Mouse (Mus musculus) neural tube, embryonic 11.5 days (tissue): ENCODE results near the gene Xpc. TPM values are rescaled to one million over a fixed set of nuclear protein-coding genes. Genes with fewer than 3 reads are reported as not detected.

Experiments
- ATAC-seq: fragments of 200-750 bp; cut with Nextera tagmentation; 2 replicates; pipeline ENCODE4 v1.8.0; 2017; ENCODE audit warnings: moderate number of reproducible peaks, mild to moderate bottlenecking, moderate TSS enrichment, moderate library complexity; ENCODE audit not compliant: insufficient read depth, low FRiP score, low TSS enrichment
- DNase-seq: peaks from one replicate; pipeline ENCODE4 v3.0.0-alpha.2; 2015; ENCODE audit warnings: low spot score
- H3K27ac ChIP-seq: fragments of 300-500 bp; sonication (generic); 2 replicates; pipeline ENCODE4 v1.5.1; 2014; ENCODE audit warnings: low read depth, mild to moderate bottlenecking, low read length
- H3K27me3 ChIP-seq: fragments of 300-500 bp; sonication (generic); 2 replicates; pipeline ENCODE4 v1.6.1; 2014; ENCODE audit warnings: mild to moderate bottlenecking, low read length, mixed read lengths; ENCODE audit not compliant: control insufficient read depth, insufficient read depth
- H3K36me3 ChIP-seq: fragments of 300-500 bp; sonication (generic); 2 replicates; pipeline ENCODE4 v1.6.1; 2014; ENCODE audit warnings: mild to moderate bottlenecking, low read length, moderate library complexity, mixed read lengths; ENCODE audit not compliant: control insufficient read depth, insufficient read depth
- H3K4me1 ChIP-seq: fragments of 300-500 bp; sonication (generic); 2 replicates; pipeline ENCODE4 v1.6.1; 2014; ENCODE audit warnings: low read length, mixed read lengths; ENCODE audit not compliant: control insufficient read depth, insufficient read depth
- H3K4me2 ChIP-seq: fragments of 300-500 bp; sonication (generic); 2 replicates; pipeline ENCODE4 v1.6.1; 2014; ENCODE audit warnings: low read depth, mild to moderate bottlenecking, moderate library complexity
- H3K4me3 ChIP-seq: fragments of 300-500 bp; sonication (generic); 2 replicates; pipeline ENCODE4 v1.5.1; 2014; ENCODE audit warnings: low read depth, low read length
- H3K9ac ChIP-seq: fragments of 300-500 bp; sonication (generic); 2 replicates; pipeline ENCODE4 v1.6.1; 2014; ENCODE audit warnings: mild to moderate bottlenecking, low read length
- H3K9me3 ChIP-seq: fragments of 300-500 bp; sonication (generic); 2 replicates; pipeline ENCODE4 v1.6.1; 2016; ENCODE audit warnings: low read length; ENCODE audit not compliant: control insufficient read depth
- WGBS: fragments of 180-500 bp; shearing (Covaris S2); extraction: QIAGEN DNeasy Blood & Tissue Kit; methylation state at CpG from one replicate; pipeline ENCODE4 v1.1.7; 2014; 5-methylcytosine and 5-hydroxymethylcytosine counted together
- polyA plus RNA-seq: library from polyadenylated mRNA; unstranded; fragments of >200 nt; fragmentation: Nextera tagmentation; extraction: Ambion mirVana; gene quantifications from 2 replicates; pipeline ENCODE4 v1.2.1, GENCODE M21; 2014

The Xpc gene
- polyA plus RNA-seq, 1 experiment from 2014 or later, result 23.9 TPM

DNA sequence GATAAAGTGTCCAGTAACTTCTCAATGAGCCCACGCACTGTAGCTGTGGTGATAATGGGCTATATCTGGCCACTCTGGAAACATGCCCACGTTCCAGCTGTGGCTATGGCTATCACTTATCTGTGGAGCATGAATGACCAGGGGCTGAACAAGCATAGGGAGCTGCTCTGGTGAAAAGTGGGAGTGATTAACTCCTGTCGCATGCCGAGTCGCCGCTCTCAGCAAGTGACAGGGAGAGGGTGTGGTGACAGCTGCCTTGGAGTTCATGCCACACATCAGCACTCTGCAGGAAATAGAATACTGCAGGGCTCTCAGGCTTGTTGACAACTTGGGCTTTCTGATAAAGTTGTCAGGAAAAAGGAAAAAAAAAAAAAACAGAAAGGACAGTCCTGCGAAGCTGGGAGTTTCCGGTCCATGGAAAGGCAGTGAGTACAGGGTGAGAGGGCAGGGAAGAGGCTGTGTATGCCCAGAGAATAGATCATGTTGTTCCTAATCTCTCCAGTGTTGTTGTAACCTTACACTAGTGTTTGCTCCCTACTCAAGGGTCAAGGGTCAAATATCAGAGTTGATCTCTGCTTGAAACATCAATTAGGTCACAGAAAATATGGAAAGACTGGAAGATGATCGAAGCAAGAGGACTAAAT, 30.7 kb upstream of the Xpc start:
- no peak overlapping the region for H3K4me2 ChIP-seq
- no peak overlapping the region for H3K4me3 ChIP-seq
- DNase-seq (no peak), ATAC-seq (no peak)
- no peak overlapping the region for H3K9ac ChIP-seq
- 65% methylated on average over 9 of the region's 9 CpGs for WGBS
- H3K9me3 ChIP-seq, result no peaks in the 10 kb centered on the region
- H3K36me3 ChIP-seq, result no peaks in the 10 kb centered on the region
- no peak overlapping the region for H3K27ac ChIP-seq
- no peaks in the 10 kb centered on the region for H3K4me1 ChIP-seq
- no peaks in the 10 kb centered on the region for H3K27me3 ChIP-seq

DNA sequence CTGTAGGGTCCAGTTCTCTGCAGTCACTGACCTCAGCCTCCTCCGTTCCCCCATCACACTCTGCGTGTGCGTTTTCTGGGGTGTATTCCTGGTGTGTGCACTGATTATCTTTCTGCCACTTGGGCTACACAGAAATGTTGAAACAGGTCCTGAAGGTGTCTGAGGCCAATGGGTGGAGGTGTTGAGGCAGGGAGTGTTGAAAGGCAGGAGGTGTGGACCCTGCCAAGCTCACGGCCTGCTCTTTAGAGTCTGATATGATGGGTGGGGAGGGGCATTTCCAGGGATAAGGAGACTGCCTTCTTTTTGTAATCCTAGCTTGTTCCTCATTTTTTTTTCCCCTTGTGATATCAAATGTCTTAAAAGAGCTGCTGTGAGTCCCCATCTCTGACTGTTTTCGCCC, 27.4 kb upstream of the Xpc start:
- H3K9me3 ChIP-seq, result no peaks in the 10 kb centered on the region
- no peak overlapping the region for H3K4me2 ChIP-seq
- H3K9ac ChIP-seq, result no peak overlapping the region
- no peaks in the 10 kb centered on the region for H3K4me1 ChIP-seq
- DNase-seq (no peak), ATAC-seq (no peak)
- no peaks in the 10 kb centered on the region for H3K36me3 ChIP-seq
- WGBS, result 82% methylated on average over 5 of the region's 5 CpGs
- H3K27ac ChIP-seq, result no peak overlapping the region
- H3K4me3 ChIP-seq, result no peak overlapping the region
- no peaks in the 10 kb centered on the region for H3K27me3 ChIP-seq

DNA sequence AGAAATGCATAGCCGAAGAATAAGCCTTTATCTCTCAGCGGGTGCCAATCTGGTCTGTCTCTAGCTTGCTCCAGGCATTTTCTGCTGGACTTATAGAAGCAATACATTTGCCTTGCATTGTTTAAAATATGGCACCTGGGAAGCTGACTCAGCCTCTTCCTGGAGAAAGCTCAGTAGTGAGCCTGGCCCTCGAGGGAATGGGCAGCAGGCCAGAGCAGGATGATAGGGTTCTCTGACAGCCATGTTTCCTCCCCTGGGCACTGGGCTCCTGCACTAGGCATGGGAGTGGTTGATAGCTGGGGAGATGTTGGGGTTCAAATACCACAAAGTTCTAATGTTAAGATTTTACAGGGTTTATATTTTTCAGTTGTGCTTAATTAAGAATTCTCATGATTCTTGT, 25.6 kb upstream of the Xpc start:
- ATAC-seq (no peak), DNase-seq (no peak)
- no peak overlapping the region for H3K4me2 ChIP-seq
- WGBS, result 77% methylated on average over 3 of the region's 3 CpGs
- H3K27ac ChIP-seq, result no peak overlapping the region
- H3K36me3 ChIP-seq, result no peaks in the 10 kb centered on the region
- H3K4me3 ChIP-seq, result no peak overlapping the region
- H3K9ac ChIP-seq, result no peak overlapping the region
- no peaks in the 10 kb centered on the region for H3K27me3 ChIP-seq
- H3K9me3 ChIP-seq, result no peaks in the 10 kb centered on the region
- H3K4me1 ChIP-seq, result no peaks in the 10 kb centered on the region

DNA sequence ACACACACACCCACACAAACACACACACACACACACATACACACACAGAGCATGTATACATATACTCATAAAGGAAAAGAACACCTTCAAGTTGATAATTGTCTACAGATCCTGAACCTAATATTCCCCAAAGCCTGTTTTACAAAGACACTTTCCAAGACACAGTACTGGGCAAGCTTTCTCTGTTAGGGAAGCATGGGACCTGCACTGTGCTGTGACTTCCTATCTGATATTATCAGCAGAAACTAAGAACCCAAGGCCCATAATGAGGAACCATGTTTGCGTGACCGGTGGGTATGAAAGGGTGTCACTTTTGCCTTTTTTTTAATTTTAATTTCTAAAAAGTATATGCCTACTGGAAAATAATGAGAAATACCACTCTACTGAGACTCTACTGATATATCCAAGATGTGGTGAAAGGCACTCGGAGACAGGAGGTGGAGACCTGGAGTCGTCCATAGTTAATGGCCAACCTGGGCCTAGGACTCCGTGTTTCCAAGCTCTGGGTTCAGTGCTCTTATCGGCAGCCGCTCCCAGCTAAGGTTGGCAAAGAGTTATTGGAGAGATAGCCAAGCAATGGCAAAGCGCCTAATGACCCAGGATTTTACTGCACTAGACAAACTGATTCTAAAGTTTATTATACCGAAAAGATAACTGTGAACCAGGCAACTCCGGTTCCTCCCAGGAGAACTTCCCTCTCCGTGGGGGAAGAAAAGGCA, 20.5 kb upstream of the Xpc start:
- H3K4me2 ChIP-seq, result no peak overlapping the region
- DNase-seq (no peak), ATAC-seq (no peak)
- no peak overlapping the region for H3K4me3 ChIP-seq
- H3K9ac ChIP-seq, result no peak overlapping the region
- no peak overlapping the region for H3K27ac ChIP-seq
- H3K9me3 ChIP-seq, result no peaks in the 10 kb centered on the region
- H3K4me1 ChIP-seq, result no peaks in the 10 kb centered on the region
- H3K27me3 ChIP-seq, result no peaks in the 10 kb centered on the region
- WGBS, result 94% methylated on average over 11 of the region's 11 CpGs
- no peaks in the 10 kb centered on the region for H3K36me3 ChIP-seq

DNA sequence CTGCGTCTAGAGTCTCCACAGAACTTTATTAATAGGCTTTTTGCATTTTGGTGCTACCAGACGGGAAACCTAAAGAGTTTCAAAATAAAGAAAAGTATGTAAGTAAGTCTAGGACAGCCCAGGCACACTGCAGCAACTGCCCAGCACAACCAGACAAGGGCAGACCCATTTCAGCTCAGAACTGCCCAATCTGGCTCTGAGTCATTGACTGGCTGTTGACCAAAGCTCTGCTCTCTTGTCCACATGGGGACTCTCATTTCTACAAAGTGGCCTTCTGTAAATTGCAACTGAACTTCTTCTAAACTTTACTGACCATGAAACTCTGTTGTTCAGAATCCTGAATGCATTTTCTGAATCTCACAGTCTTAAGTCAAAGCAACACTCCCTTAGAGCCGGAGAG, 19.5 kb upstream of the Xpc start:
- no peak overlapping the region for H3K4me3 ChIP-seq
- no peak for ATAC-seq
- no peak overlapping the region for H3K9ac ChIP-seq
- no peak for DNase-seq
- H3K4me1 ChIP-seq, result no peaks in the 10 kb centered on the region
- H3K27me3 ChIP-seq, result no peaks in the 10 kb centered on the region
- H3K27ac ChIP-seq, result no peak overlapping the region
- H3K9me3 ChIP-seq, result no peaks in the 10 kb centered on the region
- 81% methylated on average over 3 of the region's 3 CpGs for WGBS
- H3K4me2 ChIP-seq, result no peak overlapping the region
- H3K36me3 ChIP-seq, result no peaks in the 10 kb centered on the region

DNA sequence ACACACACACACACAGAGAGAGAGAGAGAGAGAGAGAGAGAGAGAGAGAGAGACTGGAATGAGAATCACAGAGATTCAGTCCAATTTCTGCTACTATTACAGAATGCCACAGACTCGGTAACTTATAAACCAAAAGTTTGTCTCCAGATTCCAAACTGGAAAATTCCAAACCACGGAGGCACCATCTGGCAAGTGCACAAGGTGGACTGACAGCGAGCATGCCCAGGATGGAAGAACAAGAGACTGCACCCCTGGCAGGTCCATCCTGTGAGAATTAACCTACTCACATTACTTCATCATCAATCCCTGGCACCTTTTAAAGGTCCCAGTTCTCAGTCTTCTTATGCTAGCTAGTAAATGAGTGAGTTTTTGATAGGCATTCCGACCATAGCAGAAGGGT, 18.6 kb upstream of the Xpc start:
- no peak overlapping the region for H3K9ac ChIP-seq
- 81% methylated on average over 4 of the region's 4 CpGs for WGBS

DNA sequence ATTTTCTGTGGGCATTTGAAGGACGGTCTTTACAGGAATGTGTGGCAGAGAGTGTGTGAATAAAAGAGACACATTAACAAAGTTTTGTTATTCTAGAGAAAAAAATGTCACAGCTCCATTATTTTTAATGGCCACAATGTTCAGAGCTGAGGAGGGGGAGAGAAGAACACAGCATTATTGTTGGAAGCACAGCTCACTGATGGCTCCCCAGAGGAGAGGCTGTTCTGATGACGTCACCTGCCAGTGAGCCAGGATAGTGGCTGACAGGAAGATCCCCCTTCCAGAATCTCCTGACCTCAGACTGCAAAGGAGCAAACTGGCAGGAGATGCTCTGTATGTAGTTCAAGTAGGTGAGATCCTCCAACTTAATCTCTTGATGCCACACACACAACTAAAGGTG, 18.1 kb upstream of the Xpc start:
- WGBS, result 45% methylated on average over 2 of the region's 2 CpGs
- H3K4me3 ChIP-seq, result no peak overlapping the region
- no peak for ATAC-seq
- H3K27me3 ChIP-seq, result no peaks in the 10 kb centered on the region
- DNase-seq, result no peak
- H3K4me1 ChIP-seq, result no peaks in the 10 kb centered on the region
- no peaks in the 10 kb centered on the region for H3K36me3 ChIP-seq
- H3K27ac ChIP-seq, result no peak overlapping the region
- H3K9me3 ChIP-seq, result no peaks in the 10 kb centered on the region
- H3K9ac ChIP-seq, result no peak overlapping the region
- no peak overlapping the region for H3K4me2 ChIP-seq

More for the DNA sequence above, 18.6 kb upstream of the Xpc start:
- Histone ChIP-seq H3K27me3 (no peaks in the 10 kb centered on the region), H3K9me3 (no peaks in the 10 kb centered on the region), H3K4me2 (no peak overlapping the region), H3K36me3 (no peaks in the 10 kb centered on the region), H3K27ac (no peak overlapping the region), H3K4me1 (no peaks in the 10 kb centered on the region), H3K4me3 (no peak overlapping the region)
- no peak for ATAC-seq
- no peak for DNase-seq

DNA sequence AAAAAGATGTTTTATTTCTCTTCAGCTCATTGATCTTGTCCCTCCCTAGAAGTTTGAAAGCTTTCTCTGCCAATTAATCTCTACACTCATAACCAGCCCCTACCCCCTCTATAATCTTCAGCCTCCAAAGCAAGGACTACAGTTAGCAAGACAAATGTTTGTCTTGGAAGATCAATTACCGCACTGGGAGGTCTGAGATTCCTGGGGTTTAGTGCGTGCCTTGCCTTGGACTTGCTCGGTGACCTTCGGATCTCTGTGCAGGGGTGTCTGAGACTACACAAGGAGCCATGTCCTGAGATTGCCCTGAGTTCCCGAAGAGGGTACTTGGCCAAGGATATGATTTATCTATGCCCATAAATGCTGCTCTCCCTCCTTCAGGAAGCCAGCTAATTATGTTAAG, 17.7 kb upstream of the Xpc start:
- no peaks in the 10 kb centered on the region for H3K4me1 ChIP-seq
- H3K9me3 ChIP-seq, result no peaks in the 10 kb centered on the region
- H3K4me3 ChIP-seq, result no peak overlapping the region
- no peaks in the 10 kb centered on the region for H3K27me3 ChIP-seq
- WGBS, result 45% methylated on average over 5 of the region's 5 CpGs
- ATAC-seq (no peak), DNase-seq (no peak)
- no peak overlapping the region for H3K9ac ChIP-seq
- H3K27ac ChIP-seq, result no peak overlapping the region
- no peak overlapping the region for H3K4me2 ChIP-seq
- no peaks in the 10 kb centered on the region for H3K36me3 ChIP-seq

DNA sequence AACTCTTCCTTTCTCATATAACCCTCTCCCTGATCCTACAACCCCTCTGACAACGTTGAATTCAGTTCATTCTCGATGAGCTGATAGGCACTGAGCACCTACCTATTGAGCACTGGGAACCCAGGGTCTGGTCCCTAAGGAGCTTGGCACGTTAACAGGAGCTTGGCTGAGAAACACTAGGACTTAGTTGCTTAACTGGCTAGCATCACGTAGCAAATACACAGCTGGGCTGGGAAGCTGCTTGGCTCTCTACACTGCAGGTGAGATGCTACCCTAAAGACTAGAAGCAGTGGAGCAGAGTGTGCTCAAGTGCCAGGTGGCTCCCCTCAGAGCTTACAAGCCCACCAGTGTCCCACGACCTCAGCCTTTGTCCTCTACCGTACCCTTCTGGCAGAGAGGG, 17.0 kb upstream of the Xpc start:
- Histone ChIP-seq H3K27ac (no peak overlapping the region), H3K27me3 (no peaks in the 10 kb centered on the region), H3K9ac (no peak overlapping the region), H3K36me3 (no peaks in the 10 kb centered on the region), H3K4me1 (no peaks in the 10 kb centered on the region), H3K9me3 (no peaks in the 10 kb centered on the region), H3K4me3 (no peak overlapping the region), H3K4me2 (no peak overlapping the region)
- 82% methylated on average over 6 of the region's 6 CpGs for WGBS
- no peak for DNase-seq
- ATAC-seq, result no peak
